Mouse (Mus musculus) midbrain, embryonic 10.5 days (tissue): ENCODE measurements at regions not wholly inside any gene's neighbourhood (a gene's known extent, or its start where the extent isn't known, plus 50 kb on each side); places are given as distances from the start of the nearest gene placed in this dataset.

Source experiments
- DNase-seq: peaks from one replicate; pipeline ENCODE4 v3.0.0-alpha.2; 2017; ENCODE audit warnings: low spot score
- H3K27ac ChIP-seq: fragments of 300-500 bp; sonication (generic); replicated peaks from 2 replicates; pipeline ENCODE4 v1.5.1; 2016; ENCODE audit warnings: mild to moderate bottlenecking
- H3K27me3 ChIP-seq: fragments of 300-500 bp; sonication (generic); 2 replicates; pipeline ENCODE4 v1.6.1; 2016; ENCODE audit warnings: low read depth, mild to moderate bottlenecking; ENCODE audit not compliant: poor library complexity, severe bottlenecking
- H3K36me3 ChIP-seq: fragments of 300-500 bp; sonication (generic); 2 replicates; pipeline ENCODE4 v1.6.1; 2016; ENCODE audit warnings: mild to moderate bottlenecking, moderate library complexity
- H3K4me1 ChIP-seq: fragments of 300-500 bp; sonication (generic); 2 replicates; pipeline ENCODE4 v1.6.1; 2016
- H3K4me3 ChIP-seq: fragments of 300-500 bp; sonication (generic); 2 replicates; pipeline ENCODE4 v1.5.1; 2016; ENCODE audit warnings: mild to moderate bottlenecking, moderate library complexity
- H3K9me3 ChIP-seq: fragments of 300-500 bp; sonication (generic); replicated peaks from 2 replicates; pipeline ENCODE4 v1.6.1; 2016; ENCODE audit warnings: mild to moderate bottlenecking
- WGBS: fragments of 180-500 bp; shearing (Covaris S2); methylation state at CpG from one replicate; pipeline ENCODE4 v1.1.7; 2016; 5-methylcytosine and 5-hydroxymethylcytosine counted together

DNA sequence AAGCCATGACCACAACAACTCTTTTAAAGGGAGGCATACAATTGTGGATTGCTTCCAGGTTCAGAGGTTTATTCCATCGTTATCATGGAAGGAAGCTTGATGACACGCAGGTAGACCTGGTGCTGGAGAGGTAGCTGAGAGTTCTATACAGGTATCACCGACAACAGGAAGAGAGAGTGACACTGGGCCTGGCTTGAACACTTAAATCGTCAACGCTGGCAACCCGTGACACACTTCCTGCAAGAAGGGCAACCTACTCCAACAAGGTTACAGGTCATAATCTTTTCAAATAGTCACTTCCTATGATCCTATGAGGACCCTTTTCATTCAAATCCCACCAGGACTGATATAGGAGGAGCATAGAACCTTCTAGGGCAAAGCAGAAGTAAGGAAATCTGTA lies 155.6 kb downstream of the Adamts15 start:
- WGBS: 95% methylated on average over 6 of the region's 6 CpGs

GRCm38 (mm10) chr9:30766171-30766570 lies 156.1 kb downstream of the Adamts15 start:
- WGBS: 78% methylated on average over 3 of the region's 3 CpGs

More for the DNA sequence above, 155.6 kb downstream of the Adamts15 start:
- H3K4me1 ChIP-seq: no peaks in the 10 kb centered on the region
- no peaks in the 10 kb centered on the region for H3K36me3 ChIP-seq
- H3K9me3 ChIP-seq: no peaks in the 10 kb centered on the region
- H3K27me3 ChIP-seq: no peaks in the 10 kb centered on the region
- no peak for DNase-seq
- no peak overlapping the region for H3K27ac ChIP-seq
- H3K4me3 ChIP-seq: no peak overlapping the region

GRCm38 (mm10) chr9:30765017-30765569 lies 157.2 kb downstream of the Adamts15 start:
- Histone ChIP-seq H3K27me3 (no peaks in the 10 kb centered on the region), H3K36me3 (no peaks in the 10 kb centered on the region), H3K27ac (no peak overlapping the region), H3K9me3 (no peaks in the 10 kb centered on the region), H3K4me1 (no peaks in the 10 kb centered on the region), H3K4me3 (no peak overlapping the region)
- no peak for DNase-seq
- WGBS: 77% methylated on average over 7 of the region's 7 CpGs

More at GRCm38 (mm10) chr9:30766171-30766570, 156.1 kb downstream of the Adamts15 start:
- Histone ChIP-seq H3K9me3 (no peaks in the 10 kb centered on the region), H3K4me1 (no peaks in the 10 kb centered on the region), H3K27ac (no peak overlapping the region), H3K27me3 (no peaks in the 10 kb centered on the region), H3K4me3 (no peak overlapping the region), H3K36me3 (no peaks in the 10 kb centered on the region)
- no peak for DNase-seq

- H3K4me3 ChIP-seq: no peak overlapping the region
- H3K27ac ChIP-seq: no peak overlapping the region
- H3K36me3 ChIP-seq: no peaks in the 10 kb centered on the region
- H3K4me1 ChIP-seq: no peaks in the 10 kb centered on the region
- no peaks in the 10 kb centered on the region for H3K27me3 ChIP-seq
- no peaks in the 10 kb centered on the region for H3K9me3 ChIP-seq
- 94% methylated on average over 1 of the region's 1 CpGs for WGBS
- no peak for DNase-seq
These were observed 159.3 kb downstream of the Adamts15 start for GRCm38 (mm10) chr9:30762913-30763312.

GRCm38 (mm10) chr9:30758121-30758520 lies 164.1 kb downstream of the Adamts15 start:
- Histone ChIP-seq H3K9me3 (no peaks in the 10 kb centered on the region), H3K27me3 (no peaks in the 10 kb centered on the region), H3K4me1 (no peaks in the 10 kb centered on the region), H3K4me3 (no peak overlapping the region), H3K36me3 (no peaks in the 10 kb centered on the region), H3K27ac (no peak overlapping the region)
- DNase-seq: no peak
- 96% methylated on average over 3 of the region's 3 CpGs for WGBS

- H3K4me3 ChIP-seq: no peak overlapping the region
- no peak for DNase-seq
- 92% methylated on average over 8 of the region's 8 CpGs for WGBS
- no peaks in the 10 kb centered on the region for H3K4me1 ChIP-seq
- no peak overlapping the region for H3K27ac ChIP-seq
- no peaks in the 10 kb centered on the region for H3K27me3 ChIP-seq
- no peaks in the 10 kb centered on the region for H3K9me3 ChIP-seq
- no peaks in the 10 kb centered on the region for H3K36me3 ChIP-seq
These were observed 164.8 kb downstream of the Adamts15 start for GRCm38 (mm10) chr9:30757406-30757805.

GRCm38 (mm10) chr9:30756796-30757195 lies 165.5 kb downstream of the Adamts15 start:
- H3K4me3 ChIP-seq: no peak overlapping the region
- H3K27me3 ChIP-seq: no peaks in the 10 kb centered on the region
- H3K36me3 ChIP-seq: no peaks in the 10 kb centered on the region
- no peaks in the 10 kb centered on the region for H3K4me1 ChIP-seq
- no peak overlapping the region for H3K27ac ChIP-seq
- DNase-seq: no peak
- WGBS: 93% methylated on average over 4 of the region's 4 CpGs
- no peaks in the 10 kb centered on the region for H3K9me3 ChIP-seq

GRCm38 (mm10) chr9:30755586-30755985 lies 166.7 kb downstream of the Adamts15 start:
- DNase-seq: no peak
- Histone ChIP-seq H3K27ac (no peak overlapping the region), H3K4me1 (no peaks in the 10 kb centered on the region), H3K27me3 (no peaks in the 10 kb centered on the region), H3K4me3 (no peak overlapping the region), H3K9me3 (no peaks in the 10 kb centered on the region), H3K36me3 (no peaks in the 10 kb centered on the region)
- WGBS: 90% methylated on average over 1 of the region's 1 CpGs

GRCm38 (mm10) chr9:30754826-30755225 lies 167.4 kb downstream of the Adamts15 start:
- H3K27ac ChIP-seq: no peak overlapping the region
- no peaks in the 10 kb centered on the region for H3K36me3 ChIP-seq
- no peak for DNase-seq
- 90% methylated on average over 5 of the region's 5 CpGs for WGBS
- no peaks in the 10 kb centered on the region for H3K4me1 ChIP-seq
- no peaks in the 10 kb centered on the region for H3K9me3 ChIP-seq
- no peaks in the 10 kb centered on the region for H3K27me3 ChIP-seq
- H3K4me3 ChIP-seq: no peak overlapping the region

GRCm38 (mm10) chr9:30743471-30743870 lies 178.8 kb downstream of the Adamts15 start:
- DNase-seq: no peak
- H3K36me3 ChIP-seq: no peaks in the 10 kb centered on the region
- no peak overlapping the region for H3K4me3 ChIP-seq
- H3K9me3 ChIP-seq: no peaks in the 10 kb centered on the region
- H3K4me1 ChIP-seq: peaks cover 4% of the 10 kb centered on the region; the same call in 1 of the 2 replicates
- H3K27me3 ChIP-seq: no peaks in the 10 kb centered on the region
- 72% methylated on average over 9 of the region's 9 CpGs for WGBS
- H3K27ac ChIP-seq: no peak overlapping the region

DNA sequence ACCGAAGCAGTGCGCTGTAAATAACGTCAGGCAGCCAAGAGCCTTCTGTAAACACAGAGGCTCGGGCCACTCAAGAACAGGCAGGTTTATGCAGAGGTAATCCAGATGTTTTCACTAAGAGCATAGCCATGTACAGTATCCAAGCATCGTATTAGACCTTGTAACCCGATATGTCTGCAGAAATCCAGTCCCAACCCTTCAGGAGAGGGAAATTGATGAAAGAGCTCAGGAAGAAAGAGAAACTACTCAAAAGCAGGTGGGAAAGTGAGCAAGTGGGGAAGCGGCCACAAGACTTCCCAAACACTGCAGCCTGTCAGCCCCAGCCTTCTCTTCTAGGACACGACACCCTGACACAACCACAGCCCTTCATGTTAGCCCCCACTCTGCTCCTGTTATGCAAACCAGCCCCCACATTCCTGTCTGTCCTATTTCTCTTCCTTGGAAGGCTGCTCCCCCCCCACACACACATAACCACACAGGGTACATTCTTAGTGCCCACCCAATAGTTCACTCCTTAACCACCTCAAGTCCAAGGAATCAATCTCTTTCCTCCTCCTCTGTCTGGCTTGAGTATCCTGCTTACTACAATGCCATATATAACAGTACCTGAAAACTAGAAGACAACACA lies 179.7 kb downstream of the Adamts15 start:
- Histone ChIP-seq H3K4me3 (no peak overlapping the region), H3K4me1 (peaks cover 4% of the 10 kb centered on the region; the same call in 1 of the 2 replicates), H3K27ac (no peak overlapping the region), H3K9me3 (no peaks in the 10 kb centered on the region), H3K27me3 (no peaks in the 10 kb centered on the region), H3K36me3 (no peaks in the 10 kb centered on the region)
- 88% methylated on average over 8 of the region's 8 CpGs for WGBS
- no peak for DNase-seq

GRCm38 (mm10) chr9:30731687-30732086 lies 190.6 kb downstream of the Adamts15 start:
- Histone ChIP-seq H3K36me3 (no peaks in the 10 kb centered on the region), H3K4me3 (no peak overlapping the region), H3K27ac (no peak overlapping the region), H3K4me1 (no peaks in the 10 kb centered on the region), H3K27me3 (no peaks in the 10 kb centered on the region), H3K9me3 (no peaks in the 10 kb centered on the region)
- no peak for DNase-seq
- WGBS: 65% methylated on average over 2 of the region's 2 CpGs

DNA sequence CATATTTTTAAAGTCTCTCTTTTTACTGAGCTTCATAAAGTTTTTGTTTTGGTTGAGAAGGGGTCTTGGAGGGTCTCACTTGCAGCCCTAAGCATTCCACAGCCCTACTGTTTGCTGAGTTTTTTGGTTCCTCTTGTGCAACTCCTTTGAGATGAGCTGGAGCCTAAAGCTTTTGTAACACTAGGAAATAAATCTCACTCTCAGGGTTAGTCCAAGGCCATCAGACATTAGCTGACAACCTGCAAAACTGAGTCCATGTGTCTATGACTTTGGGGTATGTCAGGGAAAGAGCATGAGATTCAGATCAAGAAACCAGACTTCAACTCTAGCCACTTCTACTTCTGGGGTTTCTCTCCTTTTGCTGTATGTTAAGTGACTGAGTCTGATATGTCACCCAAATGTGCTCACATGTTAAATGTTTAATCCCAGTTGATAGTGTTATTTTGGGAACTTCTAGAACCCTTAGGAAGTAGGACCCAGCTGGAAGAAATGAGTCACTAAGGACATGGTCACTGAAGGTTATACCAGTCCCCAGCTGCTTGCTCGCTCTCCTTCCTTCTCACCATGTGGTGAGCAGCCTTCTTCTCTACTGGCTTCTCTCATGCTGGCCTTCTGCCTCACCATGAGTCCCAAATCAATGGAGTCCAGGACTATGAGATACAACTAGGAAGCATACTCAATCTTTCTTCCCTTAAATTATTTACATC lies 198.7 kb downstream of the Adamts15 start:
- Histone ChIP-seq H3K27me3 (no peaks in the 10 kb centered on the region), H3K9me3 (no peaks in the 10 kb centered on the region), H3K27ac (no peak overlapping the region), H3K4me1 (no peaks in the 10 kb centered on the region), H3K4me3 (no peak overlapping the region), H3K36me3 (no peaks in the 10 kb centered on the region)
- WGBS: 84% methylated on average over 1 of the region's 1 CpGs
- no peak for DNase-seq
